Mouse (Mus musculus) G1E (cell line): ENCODE measurements around the gene Hist1h2bc. TPM values are rescaled to one million over a fixed set of nuclear protein-coding genes. Genes with fewer than 3 reads are reported as not detected.
"Not testable (repeated sequence)": the region's sequence is repeated elsewhere in the genome, so short reads cannot be mapped to it uniquely, and the experiment has no call there.

ENCODE experiments used
- ATAC-seq: 2 replicates; pipeline ENCODE4 v1.8.0; 2016; ENCODE audit warnings: mild to moderate bottlenecking; ENCODE audit not compliant: insufficient number of reproducible peaks, poor library complexity, low FRiP score, severe bottlenecking; ENCODE audit errors: extremely low read depth
- DNase-seq: peaks from one replicate; pipeline ENCODE4 v3.0.0; 2012; ENCODE audit warnings: low spot score
- H3K27me3 ChIP-seq: 2 replicates; pipeline ENCODE4 v1.6.1; 2012; ENCODE audit warnings: mild to moderate bottlenecking, low read length, inconsistent platforms; ENCODE audit not compliant: insufficient read depth
- H3K36me3 ChIP-seq: replicated peaks from 2 replicates; pipeline ENCODE3; 2012; ENCODE audit warnings: mild to moderate bottlenecking, inconsistent platforms
- H3K4me1 ChIP-seq: 2 replicates; pipeline ENCODE4 v1.6.1; 2012; ENCODE audit warnings: low read depth, low read length, inconsistent platforms, mixed read lengths; ENCODE audit not compliant: insufficient read depth
- H3K4me3 ChIP-seq: 2 replicates; pipeline ENCODE4 v1.5.1; 2012; ENCODE audit warnings: low read depth, mild to moderate bottlenecking, inconsistent platforms, low read length, moderate library complexity, mixed read lengths
- H3K9me3 ChIP-seq: replicated peaks from 2 replicates; pipeline ENCODE4 v1.6.1; 2012; ENCODE audit warnings: inconsistent platforms
- CTCF ChIP-seq: IDR thresholded peaks from 2 replicates; pipeline ENCODE4 v1.5.1; 2012; ENCODE audit warnings: low read depth, low read length, inconsistent platforms, mixed read lengths
- GATA1 ChIP-seq: IDR thresholded peaks from 2 replicates; pipeline ENCODE4 v1.6.1; 2012; ENCODE audit warnings: borderline replicate concordance, low read length, inconsistent platforms, mixed read lengths
- GATA2 ChIP-seq: IDR thresholded peaks from 2 replicates; pipeline ENCODE4 v1.6.1; 2012; ENCODE audit warnings: low read depth, low read length, inconsistent platforms, borderline replicate concordance
- POLR2AphosphoS5 ChIP-seq: IDR thresholded peaks from 2 replicates; pipeline ENCODE4 v1.6.1; 2012; ENCODE audit warnings: low read depth, low read length, inconsistent platforms; ENCODE audit not compliant: insufficient replicate concordance
- TAL1 ChIP-seq: conservative IDR thresholded peaks from 2 replicates; pipeline ENCODE4 v1.6.1; 2012; ENCODE audit warnings: low read depth, low read length, inconsistent platforms, mixed read lengths
- polyA plus RNA-seq: library from polyadenylated mRNA; stranded (reverse); fragments of >175 nt; gene quantifications from 2 replicates; pipeline ENCODE4 v1.2.3, GENCODE M21; 2012
- total RNA-seq, 2 experiments: library from RNA; stranded (forward) in 1 of 2; stranded (reverse) in 1 of 2; fragments of 200-1000 nt in 1 of 2; fragments of >200 nt in 1 of 2; fragmentation: Nextera tagmentation in 1 of 2; gene quantifications; 2 replicates each; pipeline ENCODE4 v1.2.3; 2014 to 2017

Gene Hist1h2bc
- total and polyA plus RNA-seq, 3 experiments, result 8.5 to 387 (median 62.5) TPM

- Histone ChIP-seq H3K9me3 (no peaks in the 10 kb centered on the region), H3K4me3 (no peak overlapping the region), H3K27me3 (peaks cover 16% of the 10 kb centered on the region; the same call in 1 of the 2 replicates), H3K36me3 (no peaks in the 10 kb centered on the region), H3K4me1 (no peaks in the 10 kb centered on the region)
- ATAC-seq (no peak), DNase-seq (no peak)
- no peak for TF ChIP-seq POLR2AphosphoS5
- no peak for TF ChIP-seq GATA2
- TF ChIP-seq TAL1, result no peak
- TF ChIP-seq GATA1, result no peak
- no peak for TF ChIP-seq CTCF
Measured at GRCm38 (mm10) chr13:23716261-23717042, 32.5 kb downstream of the Hist1h2bc start.

GRCm38 (mm10) chr13:23717176-23717575 is 33.2 kb downstream of the Hist1h2bc start:
- H3K9me3 ChIP-seq, result no peaks in the 10 kb centered on the region
- DNase-seq, result no peak
- no peak overlapping the region for H3K4me3 ChIP-seq
- TF ChIP-seq CTCF (no peak), GATA2 (no peak), GATA1 (no peak), POLR2AphosphoS5 (no peak)
- H3K4me1 ChIP-seq, result no peaks in the 10 kb centered on the region
- no peak for ATAC-seq
- no peaks in the 10 kb centered on the region for H3K36me3 ChIP-seq
- peaks cover 16% of the 10 kb centered on the region; the same call in 1 of the 2 replicates for H3K27me3 ChIP-seq

GRCm38 (mm10) chr13:23717593-23718245 is 33.7 kb downstream of the Hist1h2bc start:
- DNase-seq, H3K9me3 ChIP-seq, H3K4me1 ChIP-seq, H3K36me3 ChIP-seq, H3K4me3 ChIP-seq, ATAC-seq: not testable (repeated sequence)
- H3K27me3 ChIP-seq, result peaks cover 21% of the 10 kb centered on the region

- Histone ChIP-seq H3K27me3 (peaks cover 37% of the 10 kb centered on the region), H3K4me1 (no peaks in the 10 kb centered on the region), H3K9me3 (no peaks in the 10 kb centered on the region), H3K36me3 (no peaks in the 10 kb centered on the region), H3K4me3 (no peak overlapping the region)
- ATAC-seq (no peak), DNase-seq (no peak)
- TF ChIP-seq GATA1 (no peak), GATA2 (no peak)
Measured at GRCm38 (mm10) chr13:23724239-23724638, 40.2 kb downstream of the Hist1h2bc start.

- Histone ChIP-seq H3K4me3 (no peak overlapping the region), H3K36me3 (no peaks in the 10 kb centered on the region), H3K27me3 (peaks cover 40% of the 10 kb centered on the region), H3K9me3 (no peaks in the 10 kb centered on the region), H3K4me1 (no peaks in the 10 kb centered on the region)
- ATAC-seq (no peak), DNase-seq (no peak)
- TF ChIP-seq POLR2AphosphoS5 (no peak), CTCF (no peak), GATA2 (no peak), TAL1 (no peak), GATA1 (no peak)
Measured at GRCm38 (mm10) chr13:23725213-23725612, 41.2 kb downstream of the Hist1h2bc start.

GRCm38 (mm10) chr13:23728472-23729191 is 44.6 kb downstream of the Hist1h2bc start:
- ATAC-seq (no peak), DNase-seq (no peak)
- TF ChIP-seq TAL1 (no peak), POLR2AphosphoS5 (no peak), CTCF (no peak), GATA2 (no peak), GATA1 (no peak)
- Histone ChIP-seq H3K9me3 (no peaks in the 10 kb centered on the region), H3K27me3 (peaks cover 25% of the 10 kb centered on the region), H3K4me3 (no peak overlapping the region), H3K36me3 (no peaks in the 10 kb centered on the region), H3K4me1 (no peaks in the 10 kb centered on the region)
